Comparison of ENCODE assay signal across 7 mouse cellular contexts in the genomic region with DNA sequence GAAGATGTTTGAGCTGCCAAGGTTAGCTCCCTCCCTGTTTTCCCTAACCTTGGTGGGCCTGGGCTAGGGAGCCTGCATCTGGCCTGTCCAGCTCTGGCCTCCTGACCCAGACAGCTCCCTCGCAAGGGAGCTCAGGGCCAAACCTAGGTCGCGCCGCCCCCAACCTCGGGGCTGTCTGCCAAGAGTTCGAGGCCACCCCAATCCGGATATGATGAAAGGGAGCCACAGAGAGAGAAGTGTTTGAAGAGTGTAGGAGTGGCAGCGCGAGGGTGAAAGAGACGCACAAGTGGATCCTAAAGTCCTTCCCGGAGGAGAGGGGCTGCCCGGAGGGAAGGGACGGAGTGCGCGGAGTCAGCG. TPM values are rescaled to one million over a fixed set of nuclear protein-coding genes. Genes with fewer than 3 reads are reported as not detected.
DNase-seq lines count a peak whose midpoint lies in the region; ATAC-seq and TF ChIP-seq lines count a peak whose summit lies in the region.

A gene (plus strand): TSS at position 201 of the 357 bp plus-strand sequence.

- H3K27ac ChIP-seq in forebrain, postnatal 0 days (ENCODE audit: low read depth, low read length) = no peak within 1 kb of the TSS
- peak within 1 kb of the TSS; percentile 92 for H3K27ac ChIP-seq in hindbrain, embryonic 10.5 days
- H3K27ac ChIP-seq in limb, embryonic 13.5 days = peak within 1 kb of the TSS; percentile 93
- H3K27ac ChIP-seq in midbrain, embryonic 13.5 days = no peak within 1 kb of the TSS

- H3K4me1 ChIP-seq in E14TG2a.4 (replicated peaks; ENCODE audit: low read depth, low read length) = peaks cover 31% of the 10 kb centered on the region
- H3K4me1 ChIP-seq in forebrain, postnatal 0 days (ENCODE audit: insufficient read depth) = no peaks in the 10 kb centered on the region
- H3K4me1 ChIP-seq in hindbrain, embryonic 10.5 days (replicated peaks) = peaks cover 18% of the 10 kb centered on the region; the same call in 1 of the 2 replicates
- H3K4me1 ChIP-seq in limb, embryonic 13.5 days = peaks cover 34% of the 10 kb centered on the region; the same call in 1 of the 2 replicates
- H3K4me1 ChIP-seq in midbrain, embryonic 13.5 days (replicated peaks) = peaks cover 12% of the 10 kb centered on the region

- H3K9ac ChIP-seq in forebrain, postnatal 0 days = peak within 1 kb of the TSS; percentile 57
- peak within 1 kb of the TSS; percentile 96 for H3K9ac ChIP-seq in limb, embryonic 13.5 days
- peak within 1 kb of the TSS; percentile 70 for H3K9ac ChIP-seq in midbrain, embryonic 13.5 days (replicated peaks)

- H3K27me3 ChIP-seq in E14TG2a.4 (ENCODE audit: insufficient read depth, low read length) = peaks cover 7% of the 10 kb centered on the region; the same call in 1 of the 2 replicates
- H3K27me3 ChIP-seq in forebrain, postnatal 0 days (ENCODE audit: insufficient read depth, low read length) = 0 out of 2 replicates have a peak, but pooled peaks cover 5% of the 10 kb centered on the region
- 0 out of 2 replicates have a peak, but pooled peaks cover 10% of the 10 kb centered on the region for H3K27me3 ChIP-seq in hindbrain, embryonic 10.5 days (ENCODE audit: insufficient read depth, poor library complexity, severe bottlenecking)
- no peaks in the 10 kb centered on the region for H3K27me3 ChIP-seq in limb, embryonic 13.5 days
- peaks cover 7% of the 10 kb centered on the region; the same call in 1 of the 2 replicates for H3K27me3 ChIP-seq in midbrain, embryonic 13.5 days

- H3K4me3 ChIP-seq in E14TG2a.4 (replicated peaks; ENCODE audit: low read length) = peak within 1 kb of the TSS; percentile 85
- H3K4me3 ChIP-seq in forebrain, postnatal 0 days (ENCODE audit: low read depth, low read length) = peak within 1 kb of the TSS; percentile 56
- peak within 1 kb of the TSS; percentile 72 for H3K4me3 ChIP-seq in hindbrain, embryonic 10.5 days
- H3K4me3 ChIP-seq in limb, embryonic 13.5 days = peak within 1 kb of the TSS; percentile 83
- peak within 1 kb of the TSS; percentile 66 for H3K4me3 ChIP-seq in midbrain, embryonic 13.5 days (replicated peaks)

- no peak for TF ChIP-seq CTCF in E14TG2a.4 (conservative IDR thresholded peaks at IDR 0.05; ENCODE audit: low read length)
- no peak for TF ChIP-seq CTCF in forebrain, postnatal 0 days (IDR thresholded peaks at IDR 0.05; ENCODE audit: low read depth)

- ATAC-seq in forebrain, postnatal 0 days = peak; percentile 53
- ATAC-seq in limb, embryonic 13.5 days (ENCODE audit: low FRiP score, low read depth) = peak; percentile 45; the same call in 1 of the 2 replicates
- ATAC-seq in midbrain, embryonic 13.5 days = peak; percentile 72

- 2% methylated on average over 16 of the region's 16 CpGs for WGBS in forebrain, postnatal 0 days
- WGBS in hindbrain, embryonic 10.5 days = under 1% methylated on average over 16 of the region's 16 CpGs
- 1% methylated on average over 13 of the region's 16 CpGs for WGBS in limb, embryonic 13.5 days
- WGBS in midbrain, embryonic 13.5 days = under 1% methylated on average over 16 of the region's 16 CpGs

- peak within 1 kb of the TSS; percentile 98 for H3K4me2 ChIP-seq in forebrain, postnatal 0 days (ENCODE audit: low read depth)
- H3K4me2 ChIP-seq in limb, embryonic 13.5 days (replicated peaks) = peak within 1 kb of the TSS; percentile 79
- peak within 1 kb of the TSS; percentile 99 for H3K4me2 ChIP-seq in midbrain, embryonic 13.5 days (replicated peaks)

- no peaks in the 10 kb centered on the region for H3K36me3 ChIP-seq in E14TG2a.4 (ENCODE audit: insufficient read depth, low read length)
- H3K36me3 ChIP-seq in forebrain, postnatal 0 days (ENCODE audit: insufficient read depth) = no peaks in the 10 kb centered on the region
- no peaks in the 10 kb centered on the region for H3K36me3 ChIP-seq in hindbrain, embryonic 10.5 days
- H3K36me3 ChIP-seq in limb, embryonic 13.5 days = no peaks in the 10 kb centered on the region
- H3K36me3 ChIP-seq in midbrain, embryonic 13.5 days = no peaks in the 10 kb centered on the region

- H3K9me3 ChIP-seq in E14TG2a.4 (ENCODE audit: low read length) = peaks cover 4% of the 10 kb centered on the region; the same call in 1 of the 2 replicates
- no peaks in the 10 kb centered on the region for H3K9me3 ChIP-seq in forebrain, postnatal 0 days (ENCODE audit: low read length)
- H3K9me3 ChIP-seq in hindbrain, embryonic 10.5 days = no peaks in the 10 kb centered on the region
- no peaks in the 10 kb centered on the region for H3K9me3 ChIP-seq in limb, embryonic 13.5 days
- H3K9me3 ChIP-seq in midbrain, embryonic 13.5 days = no peaks in the 10 kb centered on the region

- DNase-seq in adipocyte (ENCODE audit: low spot score) = peak; percentile 83
- no peak for DNase-seq in forebrain, postnatal 0 days
- DNase-seq in hindbrain, embryonic 10.5 days (ENCODE audit: low spot score) = peak; percentile 54
- peak; percentile 26 to 38 for DNase-seq in thymus, postnatal 10 days (ENCODE audit: low spot score in 2 of 2)

RNA-seq across cellular contexts. Expression of the gene that starts here (rescaled TPM):
- 3.5 and 4.8 TPM in 2 replicates for total RNA-seq in forebrain, postnatal 0 days (2014; rRNA removed)
- 0.65 and 0.82 TPM in 2 replicates for polyA plus RNA-seq in forebrain, postnatal 0 days (2015; fragmentation: Nextera tagmentation; extraction: Ambion mirVana)
- 4.4 and 4.5 TPM in 2 replicates for polyA plus RNA-seq in hindbrain, embryonic 10.5 days (2016; fragmentation: Nextera tagmentation; extraction: Ambion mirVana)
- 9.6 and 10.6 TPM in 2 replicates for polyA plus RNA-seq in limb, embryonic 13.5 days (2015; fragmentation: Nextera tagmentation; extraction: Ambion mirVana)
- 0.81 and 1.1 TPM in 2 replicates for polyA plus RNA-seq in midbrain, embryonic 13.5 days (2015; fragmentation: Nextera tagmentation; extraction: Ambion mirVana)

Comparison
In these comparisons a context has a peak if more than half of its experiments do, and no peak if none do; other contexts are left out.
1. H3K27ac ChIP-seq: peak in hindbrain, embryonic 10.5 days (single experiment) and limb, embryonic 13.5 days (single experiment); none in forebrain, postnatal 0 days (single experiment) and midbrain, embryonic 13.5 days (single experiment).
2. Peak in every context shown above with its lines, with median percentiles within 50 percentile points of each other: H3K4me3 ChIP-seq, ATAC-seq, H3K4me2 ChIP-seq and H3K9ac ChIP-seq.